Mouse (Mus musculus): ENCODE data around the gene Lbh. TPM values are rescaled to one million over a fixed set of nuclear protein-coding genes. Genes with fewer than 3 reads are reported as not detected.
A peak's percentile ranks its signal among the peaks of the same experiment; 100 is the strongest.

The Lbh gene
- polyA plus RNA-seq, 1 experiment from 2014 or later = 4.2 TPM

DNA sequence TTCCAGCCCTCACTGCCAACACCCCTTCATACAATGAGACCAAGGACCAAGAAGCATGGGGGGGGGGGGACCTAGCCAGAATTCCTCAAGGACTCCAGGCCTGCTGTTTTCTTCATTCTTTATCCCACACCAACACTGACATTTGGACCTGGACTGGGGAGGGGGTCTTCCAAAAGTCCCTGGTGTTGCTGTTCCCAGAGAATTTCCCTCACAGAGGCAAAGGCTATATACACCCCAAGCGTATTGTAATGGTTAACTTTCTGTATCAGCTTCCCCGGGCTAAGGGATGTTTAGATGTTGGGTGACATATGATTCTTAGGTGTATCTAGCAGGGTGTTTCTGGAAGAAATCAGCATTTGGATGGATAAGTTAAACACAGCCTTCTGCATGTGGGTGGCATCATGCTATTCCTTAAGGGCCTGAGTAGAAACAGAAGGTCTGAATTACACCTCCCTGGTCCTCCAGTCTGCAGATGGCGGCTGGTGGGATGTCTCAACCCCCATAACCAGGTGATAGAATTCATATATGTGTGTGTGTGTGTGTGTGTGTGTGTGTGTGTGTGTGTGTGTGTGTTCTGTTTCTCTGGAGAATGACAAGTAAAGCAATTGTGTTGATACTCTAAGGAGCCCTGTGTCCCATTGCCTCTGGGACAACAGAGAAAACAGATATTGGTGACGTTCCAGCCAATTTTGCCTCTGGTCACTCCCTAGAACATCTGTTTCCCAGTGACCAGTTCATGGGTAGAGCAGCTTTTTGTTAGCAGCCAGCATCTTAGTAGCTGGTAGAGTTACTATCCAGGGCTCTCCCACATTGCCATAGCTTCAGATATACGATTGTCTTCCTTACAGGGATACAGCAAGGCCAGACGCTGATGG is 35.9 kb downstream of the Lbh start:
- Histone ChIP-seq H3K27me3 (ENCODE audit: control insufficient read depth, insufficient read depth, low read length) (no peaks in the 10 kb centered on the region), H3K27ac (ENCODE audit: low read length) (no peak overlapping the region), H3K9ac (ENCODE audit: low read length) (no peak overlapping the region), H3K36me3 (ENCODE audit: control insufficient read depth, insufficient read depth, low read length) (no peaks in the 10 kb centered on the region), H3K4me2 (ENCODE audit: low read depth, low read length) (no peak overlapping the region), H3K4me1 (ENCODE audit: control insufficient read depth, insufficient read depth, low read length) (peaks cover 8% of the 10 kb centered on the region; the same call in 1 of the 2 replicates), H3K4me3 (replicated peaks; ENCODE audit: low read length) (no peak overlapping the region), H3K9me3 (replicated peaks; ENCODE audit: control insufficient read depth, low read length) (no peaks in the 10 kb centered on the region)
- ATAC-seq (ENCODE audit: insufficient read depth, low FRiP score) = peak; percentile 12; the same call in 1 of the 2 replicates
- 70% methylated on average over 6 of the region's 6 CpGs for WGBS

DNA sequence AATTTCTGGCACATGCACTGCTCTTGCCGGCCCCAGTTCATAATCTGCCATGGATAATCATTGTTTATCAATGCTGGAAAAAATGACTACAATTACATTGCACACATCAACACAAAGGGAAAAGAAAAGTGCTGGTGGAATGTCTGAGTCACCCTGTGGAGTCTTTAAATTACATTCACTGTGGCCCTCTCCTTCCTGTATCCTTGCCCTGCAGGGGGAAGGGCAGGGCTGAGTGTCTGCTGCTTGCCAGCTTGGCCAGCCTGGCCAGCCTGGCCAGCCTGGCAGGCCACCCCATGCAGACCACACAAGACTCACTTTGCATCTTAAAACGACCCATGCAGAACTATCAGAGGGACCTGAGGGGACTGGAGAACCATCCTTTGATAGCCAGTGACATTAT is 37.4 kb downstream of the Lbh start:
- no peak overlapping the region for H3K4me3 ChIP-seq (replicated peaks; ENCODE audit: low read length)
- ATAC-seq (ENCODE audit: insufficient read depth, low FRiP score) = no peak
- H3K4me1 ChIP-seq (ENCODE audit: control insufficient read depth, insufficient read depth, low read length) = peaks cover 12% of the 10 kb centered on the region; the same call in 1 of the 2 replicates
- no peak overlapping the region for H3K9ac ChIP-seq (ENCODE audit: low read length)
- WGBS = 34% methylated on average over 2 of the region's 2 CpGs
- H3K9me3 ChIP-seq (replicated peaks; ENCODE audit: control insufficient read depth, low read length) = no peaks in the 10 kb centered on the region
- H3K36me3 ChIP-seq (ENCODE audit: control insufficient read depth, insufficient read depth, low read length) = no peaks in the 10 kb centered on the region
- no peak overlapping the region for H3K4me2 ChIP-seq (ENCODE audit: low read depth, low read length)
- no peak overlapping the region; the same call in 1 of the 2 replicates for H3K27ac ChIP-seq (ENCODE audit: low read length)
- H3K27me3 ChIP-seq (ENCODE audit: control insufficient read depth, insufficient read depth, low read length) = no peaks in the 10 kb centered on the region

DNA sequence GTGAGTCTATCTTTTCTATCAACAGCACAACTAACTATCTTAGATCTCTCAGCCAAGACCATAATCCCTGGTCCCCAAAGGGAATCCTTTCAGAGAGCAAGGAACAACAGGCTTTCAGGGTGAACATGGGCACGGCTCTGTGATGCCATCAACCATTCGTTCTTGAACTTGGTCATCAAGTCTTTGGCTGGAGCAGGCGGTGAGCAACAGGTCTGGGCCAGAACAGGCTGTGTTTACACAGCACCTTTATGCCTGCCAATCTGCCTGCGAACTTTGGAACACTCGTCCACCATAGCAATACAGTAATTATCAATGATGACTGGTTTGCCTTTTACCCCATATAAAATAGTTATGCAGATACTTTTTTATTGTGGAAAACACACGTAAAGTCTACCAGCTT is 38.9 kb downstream of the Lbh start:
- Histone ChIP-seq H3K4me2 (ENCODE audit: low read depth, low read length) (no peak overlapping the region), H3K4me1 (ENCODE audit: control insufficient read depth, insufficient read depth, low read length) (peaks cover 12% of the 10 kb centered on the region; the same call in 1 of the 2 replicates), H3K27ac (ENCODE audit: low read length) (no peak overlapping the region), H3K9ac (ENCODE audit: low read length) (no peak overlapping the region), H3K36me3 (ENCODE audit: control insufficient read depth, insufficient read depth, low read length) (no peaks in the 10 kb centered on the region), H3K27me3 (ENCODE audit: control insufficient read depth, insufficient read depth, low read length) (no peaks in the 10 kb centered on the region), H3K9me3 (replicated peaks; ENCODE audit: control insufficient read depth, low read length) (no peaks in the 10 kb centered on the region), H3K4me3 (replicated peaks; ENCODE audit: low read length) (no peak overlapping the region)
- ATAC-seq (ENCODE audit: insufficient read depth, low FRiP score) = no peak
- WGBS = 65% methylated on average over 6 of the region's 6 CpGs

DNA sequence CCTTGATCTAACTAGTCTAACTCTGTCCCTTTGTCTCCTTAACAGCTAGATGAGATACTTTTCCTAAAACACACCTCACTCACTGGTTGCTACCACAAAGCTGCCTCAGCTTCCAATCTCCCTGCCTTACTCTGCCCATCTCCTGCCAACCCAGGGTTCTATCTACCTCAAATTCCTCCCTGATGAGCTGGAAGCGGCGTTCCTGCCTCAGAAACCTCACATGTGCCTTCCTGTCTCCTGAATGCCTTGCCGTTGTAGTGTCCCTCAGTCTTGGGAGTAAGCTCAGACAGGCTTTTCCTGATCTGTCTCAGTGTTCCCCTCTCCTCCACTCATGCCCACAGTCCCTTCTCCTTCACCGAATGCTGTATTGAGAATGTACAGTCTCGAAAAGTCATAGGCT is 40.8 kb downstream of the Lbh start:
- WGBS = 89% methylated on average over 5 of the region's 5 CpGs
- ATAC-seq (ENCODE audit: insufficient read depth, low FRiP score) = no peak
- no peak overlapping the region for H3K4me3 ChIP-seq (replicated peaks; ENCODE audit: low read length)
- H3K27ac ChIP-seq (ENCODE audit: low read length) = no peak overlapping the region
- H3K9me3 ChIP-seq (replicated peaks; ENCODE audit: control insufficient read depth, low read length) = no peaks in the 10 kb centered on the region
- H3K4me2 ChIP-seq (ENCODE audit: low read depth, low read length) = no peak overlapping the region
- H3K36me3 ChIP-seq (ENCODE audit: control insufficient read depth, insufficient read depth, low read length) = no peaks in the 10 kb centered on the region
- H3K4me1 ChIP-seq (ENCODE audit: control insufficient read depth, insufficient read depth, low read length) = peaks cover 12% of the 10 kb centered on the region; the same call in 1 of the 2 replicates
- no peaks in the 10 kb centered on the region for H3K27me3 ChIP-seq (ENCODE audit: control insufficient read depth, insufficient read depth, low read length)
- H3K9ac ChIP-seq (ENCODE audit: low read length) = no peak overlapping the region

DNA sequence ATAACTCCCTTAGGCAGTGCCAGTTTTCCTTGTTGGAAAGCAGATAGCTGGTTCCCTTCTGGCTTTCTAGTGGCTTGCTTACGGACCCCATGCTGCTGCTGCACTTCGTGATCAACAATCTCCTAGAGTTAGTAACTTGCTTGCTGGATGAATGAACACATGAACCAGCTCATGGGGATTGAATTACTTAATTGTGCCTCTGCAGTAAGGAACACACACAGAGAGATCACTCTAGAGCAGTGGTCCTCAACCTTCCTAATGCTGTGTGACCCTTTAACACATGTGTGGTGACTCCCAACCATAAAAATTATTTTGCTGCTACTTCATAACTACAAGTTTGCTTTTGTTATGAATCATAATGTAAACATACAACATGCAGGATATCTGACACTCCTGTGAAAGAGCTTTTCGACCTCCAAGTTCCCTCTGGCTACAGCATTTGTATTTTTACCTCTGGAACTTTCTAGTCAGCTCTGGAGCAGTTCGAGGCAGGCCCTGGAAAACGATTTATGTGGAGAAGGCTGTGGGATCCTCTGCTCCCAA is 41.5 kb downstream of the Lbh start:
- Histone ChIP-seq H3K27ac (ENCODE audit: low read length) (peak overlapping the region; percentile 24; the same call in 1 of the 2 replicates), H3K36me3 (ENCODE audit: control insufficient read depth, insufficient read depth, low read length) (no peaks in the 10 kb centered on the region), H3K9ac (ENCODE audit: low read length) (no peak overlapping the region), H3K4me3 (replicated peaks; ENCODE audit: low read length) (no peak overlapping the region), H3K4me2 (ENCODE audit: low read depth, low read length) (no peak overlapping the region), H3K9me3 (replicated peaks; ENCODE audit: control insufficient read depth, low read length) (no peaks in the 10 kb centered on the region), H3K4me1 (ENCODE audit: control insufficient read depth, insufficient read depth, low read length) (peaks cover 12% of the 10 kb centered on the region; the same call in 1 of the 2 replicates), H3K27me3 (ENCODE audit: control insufficient read depth, insufficient read depth, low read length) (no peaks in the 10 kb centered on the region)
- ATAC-seq (ENCODE audit: insufficient read depth, low FRiP score) = 0 out of 2 replicates have a peak, but pooled peaks have one; percentile 22
- WGBS = 54% methylated on average over 5 of the region's 5 CpGs

DNA sequence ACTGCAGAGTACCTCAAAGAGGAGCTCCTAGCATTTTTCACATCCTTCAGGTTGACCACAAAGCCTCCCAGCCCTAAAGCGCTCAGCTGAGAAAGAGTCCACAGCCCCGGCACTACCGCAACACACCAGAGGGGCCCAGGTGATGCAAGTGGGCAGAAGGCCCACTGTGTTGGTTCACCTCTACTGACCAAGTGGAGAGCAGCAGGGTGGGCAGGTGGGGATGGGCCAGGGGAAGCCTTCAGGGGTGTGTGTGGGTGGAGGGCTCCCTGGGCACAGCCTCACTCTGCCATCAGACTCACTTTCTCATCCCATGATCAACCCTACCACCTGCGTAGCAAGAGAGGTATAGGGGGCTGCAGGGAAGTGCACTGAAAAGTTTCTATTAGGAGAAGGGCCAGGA is 42.1 kb downstream of the Lbh start:
- WGBS = 91% methylated on average over 4 of the region's 4 CpGs
- Histone ChIP-seq H3K9me3 (replicated peaks; ENCODE audit: control insufficient read depth, low read length) (no peaks in the 10 kb centered on the region), H3K4me3 (replicated peaks; ENCODE audit: low read length) (no peak overlapping the region), H3K4me1 (ENCODE audit: control insufficient read depth, insufficient read depth, low read length) (peaks cover 10% of the 10 kb centered on the region; the same call in 1 of the 2 replicates), H3K9ac (ENCODE audit: low read length) (no peak overlapping the region), H3K4me2 (ENCODE audit: low read depth, low read length) (no peak overlapping the region), H3K27ac (ENCODE audit: low read length) (no peak overlapping the region), H3K36me3 (ENCODE audit: control insufficient read depth, insufficient read depth, low read length) (no peaks in the 10 kb centered on the region), H3K27me3 (ENCODE audit: control insufficient read depth, insufficient read depth, low read length) (no peaks in the 10 kb centered on the region)
- ATAC-seq (ENCODE audit: insufficient read depth, low FRiP score) = no peak

DNA sequence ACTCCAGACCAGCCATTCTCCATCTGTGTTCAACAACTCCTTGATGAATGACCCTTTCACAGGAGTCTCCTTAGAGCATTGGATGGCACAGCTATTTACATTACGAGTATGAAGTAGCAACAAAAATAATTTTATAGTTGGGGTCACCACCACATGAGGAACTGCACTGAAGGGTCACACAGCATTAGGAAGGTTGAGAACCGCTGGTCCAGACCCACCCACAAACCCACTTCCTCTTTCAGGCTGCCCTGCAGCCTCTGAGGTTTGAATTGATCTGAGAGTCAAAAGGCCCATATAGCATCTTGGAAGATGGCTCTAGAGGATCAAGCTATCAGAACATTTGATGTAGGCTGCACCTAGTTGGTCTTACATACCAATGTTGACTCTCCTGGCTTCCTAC is 42.8 kb downstream of the Lbh start:
- WGBS = 73% methylated on average over 2 of the region's 2 CpGs
- H3K27ac ChIP-seq (ENCODE audit: low read length) = no peak overlapping the region
- no peak overlapping the region for H3K4me2 ChIP-seq (ENCODE audit: low read depth, low read length)
- no peak overlapping the region for H3K9ac ChIP-seq (ENCODE audit: low read length)
- ATAC-seq (ENCODE audit: insufficient read depth, low FRiP score) = no peak
- H3K4me1 ChIP-seq (ENCODE audit: control insufficient read depth, insufficient read depth, low read length) = peaks cover 5% of the 10 kb centered on the region; the same call in 1 of the 2 replicates
- H3K9me3 ChIP-seq (replicated peaks; ENCODE audit: control insufficient read depth, low read length) = no peaks in the 10 kb centered on the region
- H3K4me3 ChIP-seq (replicated peaks; ENCODE audit: low read length) = no peak overlapping the region
- no peaks in the 10 kb centered on the region for H3K36me3 ChIP-seq (ENCODE audit: control insufficient read depth, insufficient read depth, low read length)
- H3K27me3 ChIP-seq (ENCODE audit: control insufficient read depth, insufficient read depth, low read length) = no peaks in the 10 kb centered on the region

DNA sequence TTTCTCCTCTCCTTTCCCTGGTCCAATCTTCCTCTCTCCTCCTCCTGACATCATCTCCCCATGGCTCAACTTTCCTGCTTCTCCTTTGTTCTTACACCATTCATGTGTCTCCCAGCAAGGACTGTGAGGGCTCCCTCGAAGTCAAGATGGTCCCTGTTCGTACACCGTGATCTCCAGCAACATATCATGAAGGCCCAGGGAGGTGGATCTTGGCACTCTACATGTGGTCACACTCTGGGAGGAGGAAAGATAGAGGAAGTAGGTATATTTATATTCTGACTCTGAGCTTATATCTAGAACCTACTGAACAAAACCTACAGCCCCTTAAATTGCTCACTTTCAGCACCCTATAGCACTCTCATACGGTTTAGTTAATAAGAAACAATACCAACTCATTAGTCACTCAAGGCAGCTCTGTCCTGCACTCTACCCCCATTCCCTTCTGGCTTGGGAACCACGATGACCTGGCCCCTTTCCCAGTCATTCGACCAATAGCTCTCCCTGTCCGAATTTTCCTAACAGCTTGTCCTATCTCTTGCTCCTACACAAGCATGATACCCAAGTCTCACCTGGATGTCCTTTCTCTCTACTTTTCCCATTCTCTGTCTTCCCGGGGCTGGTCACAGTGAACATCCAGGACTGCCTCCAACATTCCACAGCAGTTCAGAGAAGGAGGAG is 44.0 kb downstream of the Lbh start:
- Histone ChIP-seq H3K27ac (ENCODE audit: low read length) (no peak overlapping the region), H3K9ac (ENCODE audit: low read length) (no peak overlapping the region), H3K36me3 (ENCODE audit: control insufficient read depth, insufficient read depth, low read length) (no peaks in the 10 kb centered on the region), H3K9me3 (replicated peaks; ENCODE audit: control insufficient read depth, low read length) (no peaks in the 10 kb centered on the region), H3K27me3 (ENCODE audit: control insufficient read depth, insufficient read depth, low read length) (no peaks in the 10 kb centered on the region), H3K4me3 (replicated peaks; ENCODE audit: low read length) (no peak overlapping the region), H3K4me2 (ENCODE audit: low read depth, low read length) (no peak overlapping the region), H3K4me1 (ENCODE audit: control insufficient read depth, insufficient read depth, low read length) (peaks cover 4% of the 10 kb centered on the region; the same call in 1 of the 2 replicates)
- WGBS = 78% methylated on average over 8 of the region's 8 CpGs
- ATAC-seq (ENCODE audit: insufficient read depth, low FRiP score) = no peak

DNA sequence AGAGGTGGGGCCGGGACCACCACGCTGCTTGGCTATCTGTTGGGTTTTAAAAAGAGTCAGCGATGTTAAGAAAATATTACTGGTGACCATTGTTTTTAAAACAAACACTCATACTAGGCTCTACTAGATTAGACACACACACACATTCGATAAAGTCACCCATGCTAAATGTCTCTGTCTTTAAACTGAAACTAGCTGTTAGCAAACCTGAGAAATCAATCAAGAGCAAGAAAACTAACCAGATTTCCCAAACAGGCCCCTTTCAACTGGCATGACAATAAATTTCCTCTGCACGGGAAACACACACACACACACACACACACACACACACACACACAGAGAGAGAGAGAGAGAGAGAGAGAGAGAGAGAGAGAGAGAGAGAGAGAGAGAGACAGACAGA is 47.6 kb downstream of the Lbh start:
- H3K4me3 ChIP-seq (replicated peaks; ENCODE audit: low read length) = no peak overlapping the region
- H3K4me1 ChIP-seq (ENCODE audit: control insufficient read depth, insufficient read depth, low read length) = no peaks in the 10 kb centered on the region
- H3K9me3 ChIP-seq (replicated peaks; ENCODE audit: control insufficient read depth, low read length) = no peaks in the 10 kb centered on the region
- H3K27me3 ChIP-seq (ENCODE audit: control insufficient read depth, insufficient read depth, low read length) = no peaks in the 10 kb centered on the region
- 62% methylated on average over 5 of the region's 5 CpGs for WGBS
- no peak overlapping the region for H3K27ac ChIP-seq (ENCODE audit: low read length)
- H3K9ac ChIP-seq (ENCODE audit: low read length) = no peak overlapping the region
- no peaks in the 10 kb centered on the region for H3K36me3 ChIP-seq (ENCODE audit: control insufficient read depth, insufficient read depth, low read length)
- H3K4me2 ChIP-seq (ENCODE audit: low read depth, low read length) = no peak overlapping the region
- ATAC-seq (ENCODE audit: insufficient read depth, low FRiP score) = no peak

Data from stomach, embryonic 16.5 days (tissue).